Mouse (Mus musculus) neural tube, embryonic 13.5 days (tissue): ENCODE results near the gene Zfp771. TPM values are rescaled to one million over a fixed set of nuclear protein-coding genes. Genes with fewer than 3 reads are reported as not detected.

ENCODE experiments used
- polyA plus RNA-seq: library from polyadenylated mRNA; unstranded; fragments of >200 nt; fragmentation: Nextera tagmentation; extraction: Ambion mirVana; gene quantifications from 2 replicates; pipeline ENCODE4 v1.2.1, GENCODE M21; 2015

Zfp771 gene
- polyA plus RNA-seq, 1 experiment from 2014 or later = 62.4 TPM

Other genes starting within 250 kb of the Zfp771 start
- gene Mvp, start 229.7 kb upstream of the Zfp771 start, polyA plus RNA-seq = 6.6 and 7.2 TPM in 2 replicates
- gene Pagr1b, start 227.8 kb upstream of the Zfp771 start, polyA plus RNA-seq = 0.50 and 0.61 TPM in 2 replicates
- 49.5 and 50.4 TPM in 2 replicates for gene Pagr1a, start 226.9 kb upstream of the Zfp771 start, polyA plus RNA-seq
- 47.8 and 81.0 TPM in 2 replicates for gene Gm42742, start 223.2 kb upstream of the Zfp771 start, polyA plus RNA-seq
- 22.0 TPM in 2 replicates for gene Prrt2, start 223.1 kb upstream of the Zfp771 start, polyA plus RNA-seq
- 71.7 and 72.1 TPM in 2 replicates for gene Maz, start 217.2 kb upstream of the Zfp771 start, polyA plus RNA-seq
- gene Kif22, start 201.8 kb upstream of the Zfp771 start, polyA plus RNA-seq = 22.8 and 31.5 TPM in 2 replicates
- not detected in 2 replicates for gene Zg16, start 156.9 kb upstream of the Zfp771 start, polyA plus RNA-seq
- 1.0 and 2.4 TPM in 2 replicates for gene AI467606, start 152.9 kb upstream of the Zfp771 start, polyA plus RNA-seq
- 0.63 and 1.4 TPM in 2 replicates for gene Qprt, start 122.0 kb upstream of the Zfp771 start, polyA plus RNA-seq
- gene Spn, start 106.5 kb upstream of the Zfp771 start, polyA plus RNA-seq = 0.08 and 0.10 TPM in 2 replicates
- 78.7 and 80.0 TPM in 2 replicates for gene Cd2bp2, start 48.2 kb upstream of the Zfp771 start, polyA plus RNA-seq
- gene Tbc1d10b, start 35.8 kb upstream of the Zfp771 start, polyA plus RNA-seq = 32.3 and 32.9 TPM in 2 replicates
- gene Mylpf, start 35.4 kb upstream of the Zfp771 start, polyA plus RNA-seq = 27.7 and 63.1 TPM in 2 replicates
- gene Zfp553, start 11.2 kb upstream of the Zfp771 start, polyA plus RNA-seq = 54.7 and 58.0 TPM in 2 replicates
- 16.2 and 23.7 TPM in 2 replicates for gene Sept1, start 11.1 kb upstream of the Zfp771 start, polyA plus RNA-seq
- 102 and 110 TPM in 2 replicates for gene Dctpp1, start 16.4 kb downstream of the Zfp771 start, polyA plus RNA-seq
- 61.4 and 65.2 TPM in 2 replicates for gene Sephs2, start 29.8 kb downstream of the Zfp771 start, polyA plus RNA-seq
- 0.31 and 0.41 TPM in 2 replicates for gene Itgal, start 52.0 kb downstream of the Zfp771 start, polyA plus RNA-seq
- gene Zfp768, start 101.3 kb downstream of the Zfp771 start, polyA plus RNA-seq = 17.2 and 17.9 TPM in 2 replicates
- gene Zfp747, start 131.8 kb downstream of the Zfp771 start, polyA plus RNA-seq = 8.5 and 8.6 TPM in 2 replicates
- 4.2 and 5.0 TPM in 2 replicates for gene 9130019O22Rik, start 142.9 kb downstream of the Zfp771 start, polyA plus RNA-seq
- gene E430018J23Rik, start 149.4 kb downstream of the Zfp771 start, polyA plus RNA-seq = 5.2 and 5.7 TPM in 2 replicates
- 4.0 and 4.5 TPM in 2 replicates for gene Zfp764, start 162.5 kb downstream of the Zfp771 start, polyA plus RNA-seq
- gene Zfp688, start 177.8 kb downstream of the Zfp771 start, polyA plus RNA-seq = 31.1 and 37.7 TPM in 2 replicates
- 13.0 and 15.2 TPM in 2 replicates for gene Zfp689, start 204.9 kb downstream of the Zfp771 start, polyA plus RNA-seq
- gene Prr14, start 215.3 kb downstream of the Zfp771 start, polyA plus RNA-seq = 42.4 and 44.5 TPM in 2 replicates
- gene Fbrs, start 234.9 kb downstream of the Zfp771 start, polyA plus RNA-seq = 12.1 and 12.6 TPM in 2 replicates